Mouse (Mus musculus) brain, embryonic 14.5 days (tissue): ENCODE results near the gene Omd.

Experiments
- CTCF ChIP-seq: fragments of 200-500 bp; IDR thresholded peaks from 2 replicates; pipeline ENCODE4 v1.5.1; 2012; ENCODE audit warnings: inconsistent platforms, mild to moderate bottlenecking, moderate library complexity, borderline replicate concordance; ENCODE audit not compliant: insufficient read depth, insufficient read length; ENCODE audit errors: extremely low read depth
- POLR2A ChIP-seq: fragments of 200-500 bp; IDR thresholded peaks from 2 replicates; pipeline ENCODE4 v1.6.1; 2012; ENCODE audit warnings: mild to moderate bottlenecking, inconsistent platforms, borderline replicate concordance; ENCODE audit not compliant: poor library complexity, insufficient read depth, insufficient read length, severe bottlenecking; ENCODE audit errors: extremely low read depth

- no peak for TF ChIP-seq CTCF
- no peak for TF ChIP-seq POLR2A
Measured at GRCm38 (mm10) chr13:49607714-49608113, 25.5 kb downstream of the Omd start, which contains the start of gene Ogn.
